Mouse (Mus musculus) left cerebral cortex, postnatal 36 days (tissue): ENCODE results near the gene Wars. TPM values are rescaled to one million over a fixed set of nuclear protein-coding genes. Genes with fewer than 3 reads are reported as not detected.

ENCODE experiments used
- microRNA-seq: library from miRNA; unstranded; fragments of <30 nt; microRNA quantifications from one replicate; pipeline ENCODE4 v1.2.0, GENCODE M21; 2022
- total RNA-seq, 2 experiments: library from RNA; stranded (reverse); gene quantifications; 2 replicates each; pipeline ENCODE4 v1.2.3; 2021

Gene Wars
- total RNA-seq, 2 experiments from 2014 or later, result 84.2 to 96.1 TPM

Small RNA genes within 50 kb of the gene (microRNA-seq; reads per million reads assigned to microRNA genes)
- 49.7 reads per million, percentile 49 among the genes with 10 or more reads in this experiment for gene Mir345

Other genes starting within 250 kb of the Wars start
- 1 to 10 TPM; 3.9 to 5.9 TPM for gene Degs2, start 191.9 kb downstream of the Wars start, total RNA-seq
- gene Yy1, start 101.2 kb downstream of the Wars start, total RNA-seq, result 10 to 100 TPM; 41.9 to 52.7 TPM
- 10 to 100 TPM; 15.0 to 15.6 TPM for gene Slc25a29, start 58.3 kb downstream of the Wars start, total RNA-seq
- gene Slc25a47, start 58.1 kb downstream of the Wars start, total RNA-seq, result 10 to 100 TPM in 1 of 2 experiments, 1 to 10 TPM in 1; 7.2 to 12.3 TPM
- gene Wdr25, start 543 bp downstream of the Wars start, total RNA-seq, result 10 to 100 TPM in 1 of 2 experiments, 1 to 10 TPM in 1; 8.2 to 11.5 TPM
- 100 to 1,000 TPM; 137 to 150 TPM for gene Begain, start 174.0 kb upstream of the Wars start, total RNA-seq